Mouse (Mus musculus): ENCODE measurements around the gene Slamf7. TPM values are rescaled to one million over a fixed set of nuclear protein-coding genes. Genes with fewer than 3 reads are reported as not detected.
A peak's percentile ranks its signal among the peaks of the same experiment; 100 is the strongest.

Gene Slamf7
- total and polyA plus RNA-seq, 3 experiments = 0.16 to 0.35 (median 0.21) TPM

DNA sequence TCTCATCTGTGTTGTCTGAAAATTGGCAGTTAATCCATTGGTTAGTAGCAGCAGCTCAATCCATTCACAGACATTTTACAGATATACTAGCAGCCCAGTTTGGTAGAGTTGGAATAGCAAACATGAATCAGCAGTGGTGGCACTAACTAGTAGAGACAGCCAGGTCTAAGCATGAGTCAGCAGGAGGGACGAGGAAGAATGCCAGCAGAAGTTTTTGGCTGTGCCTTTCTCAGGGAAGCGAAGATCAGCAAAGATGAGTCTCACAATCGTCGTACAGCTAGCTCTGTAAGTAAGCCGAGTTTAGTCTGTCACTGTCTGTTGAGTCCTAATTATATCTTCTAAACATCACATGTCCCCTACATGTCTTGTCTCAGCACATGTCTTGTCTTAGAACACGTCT, 13.5 kb upstream of the Slamf7 start:
- Histone ChIP-seq H3K4me3 (no peak overlapping the region), H3K27ac (no peak overlapping the region), H3K36me3 (ENCODE audit: control insufficient read depth, insufficient read depth, low read length) (no peaks in the 10 kb centered on the region), H3K9ac (ENCODE audit: low read depth, low read length) (no peak overlapping the region), H3K79me2 (replicated peaks; ENCODE audit: control insufficient read depth, insufficient read depth, low read length) (no peaks in the 10 kb centered on the region), H3K4me1 (ENCODE audit: control insufficient read depth, insufficient read depth, low read length) (no peaks in the 10 kb centered on the region), H3K27me3 (ENCODE audit: control insufficient read depth, insufficient read depth, low read length) (no peaks in the 10 kb centered on the region)
- intact Hi-C loops (cut with DNase I) = no loop called here
- WGBS = 79% methylated on average over 6 of the region's 6 CpGs
- TF ChIP-seq EP300 (IDR thresholded peaks at IDR 0.05; ENCODE audit: insufficient read depth, low read depth, low read length) (no peak), POLR2A (IDR thresholded peaks at IDR 0.05; ENCODE audit: insufficient read depth, low read depth, low read length) (no peak), CTCF (IDR thresholded peaks at IDR 0.05) (no peak)
- no peak for DNase-seq

DNA sequence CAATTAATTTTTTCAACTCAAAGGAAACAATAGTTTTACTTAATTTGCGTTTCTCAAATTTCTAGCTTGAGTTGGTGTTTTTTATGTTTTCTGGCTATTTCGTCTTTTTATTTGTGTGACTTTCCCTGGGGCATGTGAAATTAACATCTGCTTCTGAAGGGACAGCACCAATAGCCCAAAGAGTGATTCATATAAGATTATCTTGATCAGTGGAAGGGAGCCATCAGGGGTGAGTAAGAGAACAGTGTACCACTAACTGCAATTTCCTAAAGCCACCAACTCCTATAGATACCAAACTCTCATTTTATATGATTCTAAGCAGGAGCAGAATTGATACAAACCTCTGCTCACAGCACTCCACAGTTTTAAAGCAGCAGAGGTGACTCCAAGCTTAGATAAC, 10.9 kb upstream of the Slamf7 start:
- WGBS = 75% methylated on average over 2 of the region's 2 CpGs
- TF ChIP-seq POLR2A (IDR thresholded peaks at IDR 0.05; ENCODE audit: insufficient read depth, low read depth, low read length) = no peak
- intact Hi-C loops (cut with DNase I) = no loop called here

DNA sequence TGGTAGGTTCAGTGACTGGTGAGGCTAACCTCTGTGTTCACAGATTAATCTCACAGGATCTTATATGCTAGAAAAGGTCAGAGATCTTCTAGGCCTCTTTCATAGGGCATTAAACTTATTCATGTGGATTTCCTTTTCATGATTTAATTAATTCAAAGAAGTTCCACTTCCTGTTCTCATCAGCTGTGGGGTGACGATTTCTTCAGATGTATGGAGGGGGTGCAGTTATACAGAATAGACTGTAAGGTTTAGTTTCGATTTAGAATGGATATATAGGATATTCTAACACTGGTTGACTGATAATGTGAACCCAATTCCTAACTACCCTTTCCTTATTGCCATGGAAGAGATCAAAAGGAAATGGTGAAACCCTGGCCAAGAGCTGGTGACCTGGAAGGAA, 8.6 kb upstream of the Slamf7 start:
- no peaks in the 10 kb centered on the region for H3K36me3 ChIP-seq (ENCODE audit: control insufficient read depth, insufficient read depth, low read length)
- H3K27me3 ChIP-seq (ENCODE audit: control insufficient read depth, insufficient read depth, low read length) = no peaks in the 10 kb centered on the region
- no peaks in the 10 kb centered on the region for H3K4me1 ChIP-seq (ENCODE audit: control insufficient read depth, insufficient read depth, low read length)
- intact Hi-C loops (cut with DNase I) = no loop called here
- TF ChIP-seq CTCF (IDR thresholded peaks at IDR 0.05) (no peak), POLR2A (IDR thresholded peaks at IDR 0.05; ENCODE audit: insufficient read depth, low read depth, low read length) (no peak), EP300 (IDR thresholded peaks at IDR 0.05; ENCODE audit: insufficient read depth, low read depth, low read length) (no peak)
- H3K27ac ChIP-seq = no peak overlapping the region
- WGBS = 43% methylated on average over 2 of the region's 2 CpGs
- no peak overlapping the region for H3K4me3 ChIP-seq
- no peak overlapping the region for H3K9ac ChIP-seq (ENCODE audit: low read depth, low read length)
- H3K79me2 ChIP-seq (replicated peaks; ENCODE audit: control insufficient read depth, insufficient read depth, low read length) = no peaks in the 10 kb centered on the region
- DNase-seq = no peak

More for the DNA sequence above, 10.9 kb upstream of the Slamf7 start:
- no peak overlapping the region for H3K27ac ChIP-seq
- DNase-seq = no peak
- H3K27me3 ChIP-seq (ENCODE audit: control insufficient read depth, insufficient read depth, low read length) = no peaks in the 10 kb centered on the region
- no peaks in the 10 kb centered on the region for H3K79me2 ChIP-seq (replicated peaks; ENCODE audit: control insufficient read depth, insufficient read depth, low read length)
- no peak overlapping the region for H3K9ac ChIP-seq (ENCODE audit: low read depth, low read length)
- H3K4me1 ChIP-seq (ENCODE audit: control insufficient read depth, insufficient read depth, low read length) = no peaks in the 10 kb centered on the region
- H3K36me3 ChIP-seq (ENCODE audit: control insufficient read depth, insufficient read depth, low read length) = no peaks in the 10 kb centered on the region
- no peak overlapping the region for H3K4me3 ChIP-seq

DNA sequence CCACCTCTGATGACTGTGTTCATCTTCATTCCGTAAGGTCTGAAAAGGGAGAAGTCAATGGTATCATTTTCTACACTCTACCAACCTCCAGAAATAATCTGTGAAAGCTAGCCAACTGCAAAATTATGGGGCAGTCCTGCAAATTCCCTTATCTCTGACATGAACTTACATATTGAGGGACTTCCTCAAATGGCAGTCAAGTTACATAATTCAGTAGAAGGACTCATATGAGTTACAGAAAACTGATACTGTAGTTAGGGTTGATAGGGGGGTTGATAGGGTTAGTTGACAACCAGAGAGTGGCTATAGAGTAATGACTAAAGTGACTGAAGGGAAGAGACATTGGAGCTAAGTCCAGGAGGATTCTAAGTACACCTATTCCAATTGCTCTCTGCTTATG, 7.6 kb upstream of the Slamf7 start:
- H3K9ac ChIP-seq (ENCODE audit: low read depth, low read length) = no peak overlapping the region
- 82% methylated on average over 1 of the region's 1 CpGs for WGBS
- no peaks in the 10 kb centered on the region for H3K79me2 ChIP-seq (replicated peaks; ENCODE audit: control insufficient read depth, insufficient read depth, low read length)
- TF ChIP-seq POLR2A (IDR thresholded peaks at IDR 0.05; ENCODE audit: insufficient read depth, low read depth, low read length) (no peak), EP300 (IDR thresholded peaks at IDR 0.05; ENCODE audit: insufficient read depth, low read depth, low read length) (no peak), CTCF (IDR thresholded peaks at IDR 0.05) (no peak)
- H3K36me3 ChIP-seq (ENCODE audit: control insufficient read depth, insufficient read depth, low read length) = no peaks in the 10 kb centered on the region
- intact Hi-C loops (cut with DNase I) = no loop called here
- no peaks in the 10 kb centered on the region for H3K27me3 ChIP-seq (ENCODE audit: control insufficient read depth, insufficient read depth, low read length)
- no peaks in the 10 kb centered on the region for H3K4me1 ChIP-seq (ENCODE audit: control insufficient read depth, insufficient read depth, low read length)
- no peak overlapping the region for H3K27ac ChIP-seq
- H3K4me3 ChIP-seq = no peak overlapping the region
- DNase-seq = no peak

DNA sequence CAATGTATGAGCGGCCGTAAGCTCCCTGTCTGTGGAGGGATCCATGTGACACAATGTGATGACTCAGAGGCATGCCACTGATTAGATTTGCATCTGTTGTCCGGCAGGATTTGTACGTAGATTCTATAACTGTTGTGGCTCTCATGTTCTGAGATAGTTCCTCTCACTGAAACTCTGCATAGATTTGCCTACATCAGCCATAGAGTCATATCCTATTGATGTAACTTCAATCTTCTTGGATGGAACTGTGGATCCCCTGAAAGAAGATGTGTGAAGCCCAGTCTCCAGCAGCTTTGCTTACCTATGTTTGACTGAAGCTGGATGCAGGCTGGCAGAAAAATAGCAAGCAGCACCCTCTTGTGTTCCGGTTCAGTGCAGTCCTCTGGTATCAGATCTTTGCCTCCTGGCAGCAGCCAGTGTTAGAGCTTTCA, 5.7 kb upstream of the Slamf7 start:
- Histone ChIP-seq H3K27ac (no peak overlapping the region), H3K79me2 (replicated peaks; ENCODE audit: control insufficient read depth, insufficient read depth, low read length) (no peaks in the 10 kb centered on the region), H3K27me3 (ENCODE audit: control insufficient read depth, insufficient read depth, low read length) (no peaks in the 10 kb centered on the region), H3K36me3 (ENCODE audit: control insufficient read depth, insufficient read depth, low read length) (no peaks in the 10 kb centered on the region), H3K4me3 (no peak overlapping the region), H3K4me1 (ENCODE audit: control insufficient read depth, insufficient read depth, low read length) (no peaks in the 10 kb centered on the region), H3K9ac (ENCODE audit: low read depth, low read length) (no peak overlapping the region)
- TF ChIP-seq CTCF (IDR thresholded peaks at IDR 0.05) (peak; percentile 23), POLR2A (IDR thresholded peaks at IDR 0.05; ENCODE audit: insufficient read depth, low read depth, low read length) (no peak), EP300 (IDR thresholded peaks at IDR 0.05; ENCODE audit: insufficient read depth, low read depth, low read length) (no peak)
- DNase-seq = no peak
- intact Hi-C loops (cut with DNase I) = no loop called here
- WGBS = 33% methylated on average over 5 of the region's 5 CpGs

DNA sequence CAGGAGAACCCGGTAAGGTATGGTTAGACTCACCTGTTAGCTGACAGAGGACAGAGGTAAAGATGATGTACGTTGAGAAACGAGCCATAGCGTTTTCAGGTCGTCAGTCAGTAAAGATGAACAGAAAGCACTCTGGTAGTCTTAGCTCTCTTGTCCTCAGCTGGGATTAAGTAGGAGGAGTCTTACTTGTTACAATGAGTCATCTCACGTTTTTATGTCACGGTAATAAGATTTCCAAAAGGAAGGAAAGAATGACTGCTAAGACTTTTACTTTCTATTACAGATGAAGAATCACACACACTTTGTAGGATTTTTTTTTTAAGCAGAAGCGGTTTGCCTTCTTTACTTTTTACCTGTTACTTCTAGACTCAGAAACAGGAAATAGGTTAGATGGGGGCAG, 4.0 kb downstream of the Slamf7 start:
- WGBS = 61% methylated on average over 8 of the region's 8 CpGs
- DNase-seq = no peak
- no peaks in the 10 kb centered on the region for H3K4me1 ChIP-seq (ENCODE audit: control insufficient read depth, insufficient read depth, low read length)
- no peaks in the 10 kb centered on the region for H3K36me3 ChIP-seq (ENCODE audit: control insufficient read depth, insufficient read depth, low read length)
- H3K4me3 ChIP-seq = no peak overlapping the region
- no peaks in the 10 kb centered on the region for H3K27me3 ChIP-seq (ENCODE audit: control insufficient read depth, insufficient read depth, low read length)
- H3K27ac ChIP-seq = no peak overlapping the region
- H3K79me2 ChIP-seq (replicated peaks; ENCODE audit: control insufficient read depth, insufficient read depth, low read length) = no peaks in the 10 kb centered on the region
- TF ChIP-seq CTCF (IDR thresholded peaks at IDR 0.05) (no peak), POLR2A (IDR thresholded peaks at IDR 0.05; ENCODE audit: insufficient read depth, low read depth, low read length) (no peak), EP300 (IDR thresholded peaks at IDR 0.05; ENCODE audit: insufficient read depth, low read depth, low read length) (no peak)
- no peak overlapping the region for H3K9ac ChIP-seq (ENCODE audit: low read depth, low read length)
- intact Hi-C loops (cut with DNase I) = no loop called here

Measured in heart, adult 2 months (tissue).